Comparison of ENCODE assay signal across 8 mouse cellular contexts in the genomic region with DNA sequence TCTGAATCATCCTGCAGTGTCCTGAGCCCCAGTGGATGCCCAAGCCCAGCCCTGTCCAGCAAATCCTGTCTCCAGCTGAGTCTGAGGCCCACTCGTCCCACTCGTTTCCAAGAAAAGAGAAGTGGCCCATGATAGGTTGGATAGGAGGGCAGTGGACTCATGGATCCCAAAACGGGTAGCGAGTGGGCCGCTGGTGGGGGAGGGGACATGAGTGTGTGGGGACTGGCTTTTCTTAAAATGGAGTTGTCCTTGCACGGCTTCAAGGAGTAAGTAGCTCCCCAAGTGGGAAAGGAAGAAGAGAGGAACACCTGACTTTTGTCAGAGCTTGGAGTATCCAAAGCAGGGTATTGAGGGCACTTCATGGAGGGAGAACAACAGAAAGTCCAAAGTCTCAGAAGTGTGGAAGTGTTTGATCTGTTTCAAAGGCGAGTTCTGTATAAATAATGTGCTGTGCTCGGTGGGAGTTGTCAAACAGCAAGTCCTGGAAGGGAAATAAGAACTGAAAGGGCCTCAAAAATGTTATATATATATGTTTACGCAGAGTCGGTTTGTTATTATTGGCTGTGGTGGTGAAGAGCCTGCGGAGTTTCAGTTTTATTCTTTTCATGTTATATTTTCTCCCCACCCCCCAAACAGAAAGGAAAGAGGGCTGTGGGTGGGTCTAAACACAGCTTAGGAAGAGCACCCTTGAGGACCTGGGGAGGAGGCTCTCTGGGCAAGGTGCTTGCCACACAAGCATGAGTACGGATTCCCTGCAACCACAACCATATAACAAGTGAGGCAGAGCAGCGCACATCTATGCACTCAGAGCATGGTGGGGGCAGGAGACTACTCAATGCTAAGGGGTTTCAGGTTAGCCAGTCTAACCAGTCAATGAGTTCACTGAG.
A peak's percentile ranks its signal among the peaks of the same experiment; 100 is the strongest.
DNase-seq lines count a peak whose midpoint lies in the region; ATAC-seq and TF ChIP-seq lines count a peak whose summit lies in the region.

No protein-coding gene starts in this region.

- no peak for ATAC-seq in hindbrain, embryonic 15.5 days (ENCODE audit: low FRiP score, low read depth)
- ATAC-seq in hindbrain, embryonic 12.5 days (ENCODE audit: low FRiP score), result no peak
- no peak for ATAC-seq in intestine, postnatal 0 days
- peak; percentile 61 for ATAC-seq in stomach, postnatal 0 days (ENCODE audit: low FRiP score, low TSS enrichment)

- H3K9ac ChIP-seq in hindbrain, embryonic 15.5 days, result no peak overlapping the region
- no peak overlapping the region for H3K9ac ChIP-seq in hindbrain, embryonic 12.5 days
- H3K9ac ChIP-seq in intestine, postnatal 0 days (ENCODE audit: low read depth, low read length), result no peak overlapping the region
- H3K9ac ChIP-seq in stomach, postnatal 0 days (ENCODE audit: low read length), result no peak overlapping the region

- peaks cover 21% of the 10 kb centered on the region for H3K4me1 ChIP-seq in hindbrain, embryonic 15.5 days (replicated peaks)
- H3K4me1 ChIP-seq in hindbrain, embryonic 12.5 days, result no peaks in the 10 kb centered on the region; the same call in 1 of the 2 replicates
- H3K4me1 ChIP-seq in intestine, postnatal 0 days (replicated peaks; ENCODE audit: control insufficient read depth, insufficient read depth, low read length), result peaks cover 3% of the 10 kb centered on the region; the same call in 1 of the 2 replicates
- H3K4me1 ChIP-seq in stomach, postnatal 0 days (replicated peaks; ENCODE audit: control insufficient read depth, insufficient read depth), result peaks cover 4% of the 10 kb centered on the region; the same call in 1 of the 2 replicates

- WGBS in hindbrain, embryonic 15.5 days, result 78% methylated on average over 13 of the region's 13 CpGs
- 79% methylated on average over 13 of the region's 13 CpGs for WGBS in hindbrain, embryonic 12.5 days
- WGBS in intestine, postnatal 0 days, result 55% methylated on average over 13 of the region's 13 CpGs
- WGBS in stomach, postnatal 0 days, result 39% methylated on average over 13 of the region's 13 CpGs

- H3K4me2 ChIP-seq in hindbrain, embryonic 15.5 days, result no peak overlapping the region
- no peak overlapping the region for H3K4me2 ChIP-seq in hindbrain, embryonic 12.5 days (replicated peaks)
- no peak overlapping the region for H3K4me2 ChIP-seq in intestine, postnatal 0 days (replicated peaks; ENCODE audit: low read depth)
- no peak overlapping the region for H3K4me2 ChIP-seq in stomach, postnatal 0 days (replicated peaks; ENCODE audit: low read depth)

- no peaks in the 10 kb centered on the region for H3K9me3 ChIP-seq in hindbrain, embryonic 15.5 days
- H3K9me3 ChIP-seq in hindbrain, embryonic 12.5 days (replicated peaks), result no peaks in the 10 kb centered on the region
- H3K9me3 ChIP-seq in intestine, postnatal 0 days (ENCODE audit: control insufficient read depth), result no peaks in the 10 kb centered on the region
- no peaks in the 10 kb centered on the region for H3K9me3 ChIP-seq in stomach, postnatal 0 days (ENCODE audit: control insufficient read depth, low read length)

- no peak for TF ChIP-seq EP300 in stomach, postnatal 0 days (optimal IDR thresholded peaks at IDR 0.05)

- TF ChIP-seq CTCF in intestine, postnatal 0 days (IDR thresholded peaks at IDR 0.05; ENCODE audit: low read depth), result no peak
- TF ChIP-seq CTCF in stomach, postnatal 0 days (IDR thresholded peaks at IDR 0.05; ENCODE audit: low read depth), result no peak

- H3K4me3 ChIP-seq in hindbrain, embryonic 15.5 days, result no peak overlapping the region
- no peak overlapping the region for H3K4me3 ChIP-seq in hindbrain, embryonic 12.5 days
- H3K4me3 ChIP-seq in intestine, postnatal 0 days (ENCODE audit: low read depth, low read length), result no peak overlapping the region
- no peak overlapping the region for H3K4me3 ChIP-seq in stomach, postnatal 0 days (ENCODE audit: low read depth, low read length)

- no peaks in the 10 kb centered on the region for H3K36me3 ChIP-seq in hindbrain, embryonic 15.5 days
- no peaks in the 10 kb centered on the region for H3K36me3 ChIP-seq in hindbrain, embryonic 12.5 days
- H3K36me3 ChIP-seq in intestine, postnatal 0 days (ENCODE audit: control insufficient read depth, insufficient read depth), result no peaks in the 10 kb centered on the region
- H3K36me3 ChIP-seq in stomach, postnatal 0 days (ENCODE audit: control insufficient read depth, insufficient read depth, low read length), result no peaks in the 10 kb centered on the region

- H3K27ac ChIP-seq in hindbrain, embryonic 15.5 days (replicated peaks), result peak overlapping the region; percentile 75
- H3K27ac ChIP-seq in hindbrain, embryonic 12.5 days, result no peak overlapping the region
- peak overlapping the region; percentile 46; the same call in 1 of the 2 replicates for H3K27ac ChIP-seq in intestine, postnatal 0 days (ENCODE audit: low read depth, low read length)
- peak overlapping the region; percentile 69 for H3K27ac ChIP-seq in stomach, postnatal 0 days (replicated peaks)

- H3K27me3 ChIP-seq in hindbrain, embryonic 15.5 days, result no peaks in the 10 kb centered on the region
- H3K27me3 ChIP-seq in hindbrain, embryonic 12.5 days, result no peaks in the 10 kb centered on the region
- no peaks in the 10 kb centered on the region for H3K27me3 ChIP-seq in intestine, postnatal 0 days (replicated peaks; ENCODE audit: control insufficient read depth, insufficient read depth, low read length)
- H3K27me3 ChIP-seq in stomach, postnatal 0 days (ENCODE audit: control insufficient read depth, insufficient read depth, low read length), result no peaks in the 10 kb centered on the region

- peak; percentile 19 for DNase-seq in right cerebral cortex, postnatal 4 days
- no peak for DNase-seq in right cerebral cortex, adult 18-20 months
- no peak for DNase-seq in stomach, postnatal 0 days (ENCODE audit: low spot score)
- no peak for DNase-seq in adrenal gland, postnatal 4 days (ENCODE audit: low spot score in 2 of 2)
- DNase-seq in embryo, embryonic 10.5 days (ENCODE audit: low spot score), result no peak
